Mouse (Mus musculus): Measurements from ENCODE around the gene Sap30bp.

The Sap30bp gene

DNA sequence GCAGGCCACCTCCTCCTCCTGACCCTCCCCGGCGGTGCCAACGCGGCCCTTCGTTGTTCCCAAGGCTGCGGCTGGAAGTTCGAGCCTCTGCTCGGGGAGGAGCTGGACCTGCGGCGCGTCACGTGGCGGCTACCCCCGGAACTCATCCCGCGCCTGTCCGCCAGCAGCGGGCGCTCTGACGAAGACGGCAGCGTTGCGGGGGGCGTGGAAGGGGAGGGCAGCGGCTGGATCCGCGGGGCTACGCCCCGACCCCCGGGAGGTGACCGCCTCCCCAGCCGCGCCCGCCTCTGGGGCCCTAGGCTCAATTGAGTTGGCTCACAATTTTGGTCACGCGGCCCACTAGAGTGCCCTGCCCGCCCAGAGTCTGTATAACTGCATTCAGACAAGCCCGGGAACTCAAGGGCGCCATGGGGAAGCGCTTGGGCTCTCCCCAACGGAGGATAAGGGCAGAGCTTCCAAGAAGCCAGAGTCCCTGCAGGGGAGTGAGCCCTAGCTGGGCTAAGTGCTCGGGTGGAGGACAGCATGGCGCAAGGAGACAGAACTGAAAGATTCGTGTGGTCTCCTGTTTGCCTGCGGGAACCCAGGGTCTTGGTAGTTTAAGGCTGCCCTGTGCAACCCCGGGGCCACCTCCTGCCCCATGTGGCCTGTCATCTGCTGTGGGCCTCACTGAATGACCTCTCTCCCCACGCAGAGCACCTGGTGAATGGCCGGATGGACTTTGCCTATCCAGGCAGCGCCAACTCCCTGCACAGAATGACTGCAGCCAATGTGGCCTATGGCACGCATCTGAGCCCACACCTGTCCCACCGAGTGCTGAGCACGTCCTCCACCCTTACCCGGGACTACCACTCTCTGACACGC, 72.0 kb downstream of the Sap30bp start:
- DNase-seq = peak; percentile 84

DNA sequence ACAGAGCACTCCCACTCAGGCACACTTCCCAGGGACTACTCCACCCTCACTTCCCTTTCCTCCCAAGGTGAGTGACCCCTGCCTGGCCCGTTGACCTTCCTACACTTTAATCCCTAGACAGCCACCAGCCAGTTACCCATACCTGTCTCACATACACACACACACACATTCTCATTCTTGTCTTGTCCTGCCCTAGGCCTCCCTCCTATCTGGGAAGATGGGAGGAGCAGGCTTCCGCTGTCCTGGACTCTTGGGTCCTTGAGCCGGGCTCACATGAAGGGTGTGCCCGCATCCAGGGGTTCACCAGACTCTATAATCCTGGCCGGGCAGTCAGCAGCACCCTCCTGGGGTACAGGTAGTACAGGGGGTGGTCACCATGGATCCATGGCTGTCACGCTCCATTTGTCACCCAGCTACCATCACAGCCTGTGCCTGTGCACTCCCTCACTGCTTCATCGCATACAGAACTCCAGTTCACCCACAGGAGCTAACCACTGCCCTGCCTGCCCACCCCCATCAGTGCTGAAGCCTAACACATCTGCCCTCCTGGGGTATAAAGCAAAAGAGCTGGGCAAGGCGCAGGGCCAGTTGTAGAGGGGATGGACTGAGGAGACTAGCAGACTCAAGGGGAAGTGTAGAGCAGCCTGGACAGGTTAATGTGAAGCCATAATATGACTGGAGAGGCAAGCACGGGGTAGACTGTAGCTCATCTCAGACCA, 72.8 kb downstream of the Sap30bp start:
- DNase-seq = no peak

DNA sequence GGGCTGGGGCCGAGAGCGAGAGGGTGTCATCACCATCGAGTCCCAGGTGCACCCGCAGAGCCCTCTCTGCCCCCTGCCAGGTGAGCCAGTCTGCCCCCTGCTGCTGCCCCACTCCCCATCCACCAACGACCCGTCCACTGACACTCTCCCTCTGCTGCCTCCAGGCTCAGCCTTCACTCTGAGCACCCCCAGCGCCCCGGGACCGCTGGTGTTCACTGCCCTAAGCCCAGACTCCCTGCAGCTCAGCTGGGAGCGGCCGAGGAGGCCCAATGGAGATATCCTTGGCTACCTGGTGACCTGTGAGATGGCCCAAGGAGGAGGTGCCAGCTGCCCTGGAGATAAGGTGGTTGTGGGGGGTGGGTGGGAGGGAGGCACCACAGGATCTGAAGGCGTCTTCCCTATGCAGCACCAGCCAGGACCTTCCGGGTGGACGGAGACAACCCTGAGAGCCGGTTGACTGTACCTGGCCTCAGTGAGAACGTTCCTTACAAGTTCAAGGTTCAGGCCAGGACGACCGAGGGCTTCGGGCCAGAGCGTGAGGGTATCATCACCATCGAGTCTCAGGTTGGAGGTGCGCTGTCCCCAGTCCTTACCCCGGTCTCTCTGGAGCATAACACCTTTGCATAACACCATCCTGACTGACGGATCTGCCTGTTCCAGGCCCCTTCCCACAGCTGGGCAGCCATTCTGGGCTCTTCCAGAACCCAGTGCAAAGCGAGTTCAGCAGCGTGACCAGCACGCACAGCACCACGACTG, 74.2 kb downstream of the Sap30bp start:
- DNase-seq = no peak

DNA sequence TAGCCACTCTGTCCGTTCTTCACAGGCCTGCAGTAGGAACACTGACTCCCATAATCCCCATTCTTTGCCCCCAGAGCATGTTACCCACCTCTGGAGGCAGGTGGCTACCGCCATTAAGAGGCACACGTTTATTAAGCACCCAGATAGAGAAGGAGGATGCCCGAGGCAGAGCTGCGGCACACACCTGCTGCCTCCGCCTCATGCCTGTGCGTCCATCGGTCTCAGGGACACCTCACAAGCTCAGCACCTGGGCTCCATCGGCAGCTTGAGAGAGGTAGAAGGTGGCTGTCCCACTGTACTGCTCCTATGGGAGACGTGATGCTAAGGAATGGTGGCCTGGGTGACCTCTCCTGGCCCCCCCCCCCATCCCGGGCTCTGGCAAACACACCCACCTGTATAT, 75.3 kb downstream of the Sap30bp start:
- no peak for DNase-seq

DNA sequence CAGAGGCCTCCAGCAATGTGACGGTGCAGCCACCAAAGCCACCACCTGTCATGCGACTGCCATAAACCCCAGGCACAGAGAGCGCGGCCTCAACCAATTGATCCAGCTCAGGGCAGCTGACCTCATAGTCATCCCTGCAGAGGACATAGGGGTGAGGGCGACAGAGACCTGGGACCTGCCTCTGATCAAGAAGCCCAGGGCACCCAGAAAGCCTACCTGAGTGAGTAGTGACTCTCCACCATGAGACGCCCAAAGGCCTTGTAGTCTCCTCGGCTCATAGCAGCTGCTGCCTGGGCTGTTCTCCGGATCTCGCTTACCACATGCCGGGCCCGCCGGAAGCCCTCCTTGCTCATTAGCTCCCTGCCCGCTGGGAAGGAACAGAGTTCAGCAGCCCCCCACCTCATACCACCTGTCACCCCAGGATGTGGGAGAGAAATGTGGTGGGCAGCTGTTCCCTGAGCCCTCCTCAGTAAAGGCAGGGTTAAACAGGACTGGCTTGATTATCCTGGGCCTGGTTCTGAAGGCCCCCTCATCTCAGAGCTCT, 75.8 kb downstream of the Sap30bp start:
- DNase-seq = peak; percentile 19

DNA sequence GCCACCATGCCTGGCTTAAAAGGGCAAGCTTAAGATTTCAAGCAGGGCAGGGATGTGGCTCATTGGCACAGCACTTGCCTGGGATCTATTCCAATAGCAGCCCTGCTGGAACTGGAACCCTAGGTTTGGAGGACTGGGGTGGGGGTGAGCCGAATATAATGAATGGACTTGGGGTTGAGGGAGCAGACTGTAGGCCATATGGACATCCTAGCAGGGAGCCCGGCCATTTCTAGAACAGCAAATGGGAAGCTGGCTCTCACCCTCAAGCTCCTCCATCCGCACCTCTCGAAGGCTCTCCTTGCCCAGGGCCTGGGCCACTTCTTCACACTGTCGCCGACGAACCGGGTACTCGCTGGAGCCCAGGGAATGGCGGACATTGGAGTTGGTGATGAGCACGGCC, 76.6 kb downstream of the Sap30bp start:
- DNase-seq = no peak

DNA sequence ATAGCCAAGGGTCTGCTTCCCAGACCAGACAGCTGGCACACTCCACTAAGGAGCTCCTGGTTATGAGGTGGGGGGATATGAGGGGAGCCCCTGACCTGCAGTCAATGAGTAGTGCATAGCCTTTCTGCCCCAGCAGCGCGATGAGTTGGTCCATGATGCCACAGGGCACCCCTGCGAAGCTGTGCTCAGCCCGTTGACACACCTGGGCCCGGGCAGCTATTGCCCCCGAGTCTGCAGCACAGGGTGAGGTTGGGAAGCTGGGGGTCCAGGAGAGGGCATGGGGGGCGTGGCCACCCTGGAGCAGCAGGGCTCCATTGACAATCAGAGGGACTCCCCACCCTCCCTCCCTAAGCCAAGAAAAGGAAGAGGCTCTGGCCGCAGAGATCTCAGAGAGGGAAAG, 77.1 kb downstream of the Sap30bp start:
- no peak for DNase-seq

DNA sequence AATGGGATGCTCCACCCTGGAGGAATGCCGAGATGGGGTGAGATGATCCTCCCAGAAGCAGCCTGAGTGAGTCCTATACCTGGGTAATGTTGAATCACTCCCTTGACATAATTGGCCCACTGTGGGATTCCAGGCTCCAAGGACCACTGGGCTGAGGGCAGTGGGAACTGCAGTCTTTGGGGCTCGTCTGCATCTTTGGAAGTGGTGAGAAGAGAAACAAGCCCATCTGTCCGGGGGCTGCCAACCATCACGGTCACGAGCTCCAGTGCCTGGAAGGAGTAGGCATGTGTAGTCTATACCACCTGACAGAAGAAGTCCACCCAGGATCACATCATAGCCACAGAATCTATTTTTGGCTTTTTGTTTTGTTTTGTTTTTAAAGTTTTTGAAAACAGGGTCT, 77.9 kb downstream of the Sap30bp start:
- DNase-seq = no peak

DNA sequence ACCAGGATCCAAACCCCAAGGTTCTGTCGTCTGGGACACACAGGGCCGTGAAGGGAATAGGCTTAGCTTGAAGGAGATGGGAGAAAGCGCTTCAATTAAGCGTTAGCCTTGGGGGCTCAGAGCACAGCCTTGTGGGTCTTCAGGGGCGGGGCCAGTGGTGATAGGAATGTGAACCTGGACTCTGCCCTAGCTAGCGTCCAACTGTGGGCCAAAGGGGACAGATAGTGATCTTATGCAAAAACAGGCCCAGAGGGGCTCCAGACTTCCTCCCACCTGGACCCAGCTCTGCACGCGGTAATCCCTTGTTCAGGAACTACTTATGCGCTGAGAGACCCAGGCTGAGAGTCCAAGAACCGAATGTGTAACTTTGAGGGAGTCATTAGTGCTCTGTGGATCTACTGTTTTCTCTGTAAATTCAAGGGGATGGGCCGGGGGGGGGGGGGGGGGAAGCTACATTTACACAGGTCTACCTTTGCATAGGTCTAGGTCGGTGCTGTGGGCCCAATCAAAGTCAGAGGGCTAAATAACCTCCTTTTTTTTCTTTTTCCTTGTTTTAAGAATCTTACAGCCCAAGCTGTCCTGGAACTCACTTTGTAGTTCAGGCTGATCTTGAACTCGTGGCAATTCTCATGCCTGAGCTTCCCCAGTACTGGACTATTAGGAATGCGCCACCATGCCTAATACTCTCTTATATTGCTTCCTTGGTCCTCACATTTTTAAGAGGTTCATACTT, 78.6 kb downstream of the Sap30bp start:
- DNase-seq = peak; percentile 37

DNA sequence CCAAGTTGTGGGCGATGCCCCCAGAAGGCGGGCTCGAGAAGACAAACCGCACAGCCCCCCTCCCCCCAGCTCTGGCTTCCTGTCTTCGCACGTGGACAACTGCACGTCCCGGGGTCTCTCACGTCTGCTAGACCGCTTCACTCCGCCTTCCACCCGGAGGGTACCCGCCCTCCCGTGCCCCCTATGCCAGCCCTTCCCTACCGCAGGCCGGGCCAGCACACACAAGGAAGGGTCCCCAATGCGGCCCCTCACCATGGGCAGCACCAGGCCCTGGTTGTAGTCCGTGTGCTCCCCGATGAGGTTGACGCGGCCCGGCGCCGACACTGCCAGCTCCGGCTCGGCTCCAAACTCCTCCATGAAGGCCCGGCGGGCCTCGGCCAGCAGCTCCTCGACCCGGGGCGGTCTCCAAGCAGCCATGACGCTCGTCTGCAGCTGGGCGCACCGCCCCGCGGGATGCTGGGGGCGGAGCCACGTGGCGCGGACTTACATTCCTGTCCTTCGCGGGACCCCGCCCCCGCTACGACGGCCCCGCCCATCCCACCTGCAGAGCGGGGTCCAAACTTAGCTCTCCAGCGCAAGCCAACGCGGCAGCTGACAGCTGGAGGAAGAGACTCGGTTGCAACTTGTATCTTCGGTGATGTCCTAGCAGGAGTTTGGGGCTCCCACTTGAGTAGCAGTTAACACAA, 79.3 kb downstream of the Sap30bp start, which contains the start of gene Galk1:
Gene Galk1, minus strand, starts transcription at position 458 of the 686 bp plus-strand sequence.
- DNase-seq = peak; percentile 94

DNA sequence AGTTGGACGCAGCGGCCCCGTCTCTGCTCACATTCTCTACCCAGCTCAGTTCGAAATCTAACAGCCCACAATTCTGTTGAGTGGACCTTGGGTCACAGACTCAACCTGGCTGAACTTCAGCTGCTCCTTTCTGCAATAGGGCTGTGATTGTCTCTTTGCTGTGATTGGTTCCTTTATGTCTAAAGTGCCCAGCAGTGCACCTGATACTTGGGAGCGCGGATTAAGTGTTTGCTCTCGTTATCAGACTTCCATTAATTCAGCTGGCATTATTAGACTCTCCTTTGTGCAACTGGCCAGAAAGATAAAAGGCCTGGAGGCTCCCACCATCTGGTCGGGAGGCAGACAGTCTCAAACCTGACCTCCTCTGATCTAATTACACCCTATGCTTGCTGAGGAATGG, 81.7 kb downstream of the Sap30bp start:
- DNase-seq = peak; percentile 39

Measured in retina, postnatal 1 day (tissue).